ENCODE assay signal across 26 mouse cellular contexts in the genomic region with DNA sequence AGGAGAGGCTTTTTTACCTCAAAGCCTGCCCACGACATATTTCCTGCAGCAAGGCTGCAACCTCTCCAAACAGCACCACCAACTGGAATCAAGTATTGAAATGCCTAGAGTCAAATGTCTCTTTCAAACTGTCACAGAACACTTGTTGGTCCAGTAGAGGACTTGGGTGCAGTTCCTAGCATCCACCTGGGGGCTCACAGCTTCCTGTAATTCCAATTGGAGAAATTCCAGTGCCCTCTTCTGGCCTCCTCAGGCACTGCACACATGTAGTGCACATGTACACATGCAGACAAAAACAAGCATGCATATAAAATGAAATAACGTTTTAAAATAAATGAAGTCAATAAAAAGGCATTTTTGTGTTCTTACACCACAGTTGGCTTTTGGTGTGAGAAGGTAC. TPM values are rescaled to one million over a fixed set of nuclear protein-coding genes. Genes with fewer than 3 reads are reported as not detected.
DNase-seq lines count a peak whose midpoint lies in the region; ATAC-seq and TF ChIP-seq lines count a peak whose summit lies in the region.
"Had no signal": no experiment of that assay in that cellular context is flagged by ENCODE, and none has a peak within 500 bp of the region (broad histone marks: within the 10 kb centered on the region; RNA-seq: fewer than 3 reads in every experiment).

No protein-coding gene starts in this region.

- H3K27me3 ChIP-seq in midbrain, embryonic 11.5 days (ENCODE audit: control insufficient read depth, insufficient read depth, low read length) = no peaks in the 10 kb centered on the region
- H3K27me3 ChIP-seq in midbrain, postnatal 0 days (ENCODE audit: insufficient read depth, low read length) = no peaks in the 10 kb centered on the region
- H3K27me3 ChIP-seq: forebrain, embryonic 13.5 days; heart, embryonic 12.5 days; heart, embryonic 15.5 days had no signal

- TF ChIP-seq CTCF in midbrain, postnatal 0 days (IDR thresholded peaks at IDR 0.05) = no peak

- no peaks in the 10 kb centered on the region for H3K9me3 ChIP-seq in midbrain, embryonic 11.5 days (ENCODE audit: control insufficient read depth, low read length)
- H3K9me3 ChIP-seq in midbrain, postnatal 0 days (ENCODE audit: low read length) = no peaks in the 10 kb centered on the region
- H3K9me3 ChIP-seq: forebrain, embryonic 13.5 days; heart, embryonic 15.5 days had no signal

- H3K27ac ChIP-seq in midbrain, embryonic 11.5 days (ENCODE audit: low read depth, low read length) = no peak overlapping the region
- no peak overlapping the region for H3K27ac ChIP-seq in midbrain, postnatal 0 days (ENCODE audit: low read depth, low read length)
- H3K27ac ChIP-seq: forebrain, embryonic 10.5 days; forebrain, embryonic 13.5 days; heart, embryonic 15.5 days; hindbrain, embryonic 14.5 days; hindbrain, postnatal 0 days had no signal

- H3K36me3 ChIP-seq in midbrain, embryonic 11.5 days (ENCODE audit: control insufficient read depth, insufficient read depth, low read length) = no peaks in the 10 kb centered on the region
- no peaks in the 10 kb centered on the region for H3K36me3 ChIP-seq in midbrain, postnatal 0 days (ENCODE audit: insufficient read depth, low read length)
- H3K36me3 ChIP-seq: forebrain, embryonic 10.5 days; heart, embryonic 12.5 days; heart, embryonic 15.5 days had no signal

- intact Hi-C loops in left cerebral cortex, postnatal 36 days (cut with DNase I) = no loop called here
- intact Hi-C loops in heart, postnatal 14 days (cut with DNase I) = no loop called here

- 83% methylated on average over 2 of the region's 2 CpGs for WGBS in midbrain, embryonic 11.5 days
- whole genome bisulfite sequencing in midbrain, postnatal 0 days = 87% methylated on average over 2 of the region's 2 CpGs

- no peak overlapping the region for H3K4me3 ChIP-seq in midbrain, embryonic 11.5 days (ENCODE audit: low read depth, low read length)
- H3K4me3 ChIP-seq in midbrain, postnatal 0 days (ENCODE audit: low read depth, low read length) = no peak overlapping the region
- H3K4me3 ChIP-seq: forebrain, embryonic 10.5 days; forebrain, embryonic 13.5 days; heart, embryonic 12.5 days; heart, embryonic 15.5 days had no signal

- peak; percentile 59 for DNase-seq in heart, adult 11 months
- DNase-seq in heart, adult 18-20 months = no peak
- DNase-seq in midbrain, embryonic 11.5 days (ENCODE audit: low spot score, missing footprints) = peak; percentile 10
- no peak for DNase-seq in midbrain, postnatal 0 days (ENCODE audit: low spot score)
- peak; percentile 79 for DNase-seq in R1 (ENCODE audit: low read depth, low spot score)
- DNase-seq in kidney, postnatal 14 days = no peak
- DNase-seq in left cerebral cortex, postnatal 36 days (ENCODE audit: low spot score in 2 of 2) = no peak
- no peak for DNase-seq in heart, postnatal 14 days
- DNase-seq: adrenal gland, postnatal 10 days; adrenal gland, postnatal 36 days; cerebellum, adult 18-20 months; cerebellum, adult 9-10 months; cerebellum, postnatal 14 days; gastrocnemius, postnatal 10 days; gastrocnemius, postnatal 36 days; heart, postnatal 10 days; heart, postnatal 4 days had no signal

- no peak overlapping the region for H3K9ac ChIP-seq in midbrain, embryonic 11.5 days (ENCODE audit: low read length)
- no peak overlapping the region for H3K9ac ChIP-seq in midbrain, postnatal 0 days (replicated peaks; ENCODE audit: low read length, poor library complexity, severe bottlenecking)
- H3K9ac ChIP-seq: forebrain, embryonic 13.5 days; heart, embryonic 12.5 days; heart, embryonic 15.5 days; hindbrain, embryonic 14.5 days had no signal

- no peak overlapping the region for H3K4me2 ChIP-seq in midbrain, embryonic 11.5 days
- no peak overlapping the region for H3K4me2 ChIP-seq in midbrain, postnatal 0 days (ENCODE audit: low read depth, low read length, poor library complexity, severe bottlenecking)
- H3K4me2 ChIP-seq: forebrain, embryonic 13.5 days; heart, embryonic 12.5 days; heart, embryonic 15.5 days; hindbrain, embryonic 14.5 days had no signal

- H3K4me1 ChIP-seq in midbrain, embryonic 11.5 days (ENCODE audit: control insufficient read depth, insufficient read depth, low read length) = no peaks in the 10 kb centered on the region
- no peaks in the 10 kb centered on the region for H3K4me1 ChIP-seq in midbrain, postnatal 0 days (ENCODE audit: insufficient read depth, low read length)
- H3K4me1 ChIP-seq: forebrain, embryonic 10.5 days; forebrain, embryonic 13.5 days; heart, embryonic 15.5 days had no signal

- ATAC-seq in midbrain, embryonic 11.5 days (ENCODE audit: low FRiP score) = no peak
- no peak for ATAC-seq in midbrain, postnatal 0 days (ENCODE audit: low FRiP score)
- ATAC-seq: activated CD4-positive, CD25-positive, alpha-beta regulatory T cell, adult 4 months; forebrain, embryonic 13.5 days; forebrain, embryonic 16.5 days; hindbrain, postnatal 0 days; inflammation-experienced regulatory T-cells, adult 6 months had no signal

RNA-seq across cellular contexts. Expression of gene Efcab5, which starts 40.0 kb away (rescaled TPM):
- total RNA-seq in heart, adult 18-20 months (2021) = under 1 TPM; 0.15 to 0.31 TPM
- polyA plus RNA-seq in midbrain, embryonic 11.5 days (2014; fragmentation: Nextera tagmentation; extraction: Ambion mirVana) = 0.18 and 0.25 TPM in 2 replicates
- total RNA-seq in midbrain, postnatal 0 days (2014; rRNA removed) = 0.44 and 1.3 TPM in 2 replicates
- polyA plus RNA-seq in midbrain, postnatal 0 days (2015; fragmentation: Nextera tagmentation; extraction: Ambion mirVana) = 0.51 and 0.65 TPM in 2 replicates
- 1 to 10 TPM; 5.3 to 6.0 TPM for total RNA-seq in left cerebral cortex, postnatal 36 days (2021)
- total RNA-seq in heart, postnatal 14 days (2021) = under 1 TPM; 0.32 to 0.43 TPM

Comparison
In these comparisons a context has a peak if more than half of its experiments do, and no peak if none do; other contexts are left out.
1. DNase-seq: peak in heart, adult 11 months (single experiment), midbrain, embryonic 11.5 days (single experiment) and R1 (single experiment); none in heart, adult 18-20 months (0 of 2), midbrain, postnatal 0 days (single experiment), kidney, postnatal 14 days (single experiment), left cerebral cortex, postnatal 36 days (0 of 2) and heart, postnatal 14 days (0 of 2).